Mouse (Mus musculus) right cerebral cortex, postnatal 25 days (tissue): Measurements from ENCODE around the gene Gpr155.

Source experiments
- DNase-seq: peaks from one replicate; pipeline ENCODE4 v3.0.0; 2022

The Gpr155 gene

GRCm38 (mm10) chr2:73385641-73386355, 574 bp downstream of the Gpr155 start:
- peak; percentile 10 for DNase-seq

GRCm38 (mm10) chr2:73385172-73385571, 1.2 kb downstream of the Gpr155 start:
- DNase-seq: no peak

- DNase-seq: no peak
These were observed 5.9 kb downstream of the Gpr155 start for GRCm38 (mm10) chr2:73380298-73380975.

DNA sequence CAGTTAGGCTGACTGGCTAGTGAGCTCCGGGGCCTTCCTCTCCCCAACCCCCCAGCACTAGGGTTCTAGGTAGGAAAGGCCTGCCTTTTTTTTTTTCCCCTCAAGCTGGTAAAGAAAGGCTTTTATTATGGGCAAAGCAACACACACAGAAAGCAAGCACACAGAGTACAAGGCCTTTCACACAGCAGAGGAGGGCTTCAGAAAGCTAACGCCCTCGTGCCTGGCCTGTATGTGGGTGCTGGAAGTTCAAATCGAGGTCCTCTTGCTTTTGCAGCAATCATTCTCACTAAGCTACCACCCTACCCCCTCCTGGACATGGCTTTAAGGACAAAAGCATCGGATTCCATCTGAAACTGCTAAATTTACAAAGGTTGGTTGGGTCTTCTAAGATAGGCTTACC, 6.7 kb downstream of the Gpr155 start:
- no peak for DNase-seq

DNA sequence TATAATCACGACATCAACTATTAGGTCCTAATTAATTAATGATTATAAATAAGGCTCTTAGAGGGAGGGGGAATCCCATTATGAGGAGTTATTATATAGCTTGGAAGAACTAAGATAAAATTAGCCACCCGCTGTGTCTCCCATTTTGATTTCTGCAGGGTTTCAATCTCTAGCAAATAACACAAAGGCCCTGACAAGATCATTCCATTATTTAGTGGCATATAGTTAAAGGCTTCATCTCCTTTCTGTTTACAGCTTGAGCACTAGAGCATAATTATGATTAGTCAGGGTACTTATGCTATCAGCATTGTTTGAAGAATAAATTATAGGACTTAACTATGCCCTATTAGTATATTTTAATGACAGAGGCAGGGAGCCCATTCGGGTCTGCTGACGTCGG, 8.0 kb downstream of the Gpr155 start:
- no peak for DNase-seq

- DNase-seq: no peak
These were observed 14.6 kb downstream of the Gpr155 start for GRCm38 (mm10) chr2:73371530-73372335.

DNA sequence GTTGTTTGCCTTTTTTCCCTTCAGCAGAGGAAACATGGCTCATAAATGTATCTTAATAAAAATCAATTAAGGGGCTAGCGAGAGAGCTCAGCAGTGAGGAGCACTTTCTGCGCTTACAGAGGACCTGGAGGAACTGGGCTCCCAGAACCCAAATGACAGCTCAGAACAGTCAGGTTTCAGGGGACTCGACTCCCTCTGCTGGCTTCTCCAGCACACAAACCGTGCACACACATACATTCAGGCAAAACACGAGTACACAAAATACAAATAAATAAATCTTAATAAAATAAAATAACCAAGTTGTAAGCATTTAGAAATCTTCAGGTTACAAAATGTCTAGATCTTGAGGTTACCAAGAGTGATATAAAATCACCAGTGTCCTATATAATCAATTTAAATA, 22.9 kb downstream of the Gpr155 start:
- no peak for DNase-seq

DNA sequence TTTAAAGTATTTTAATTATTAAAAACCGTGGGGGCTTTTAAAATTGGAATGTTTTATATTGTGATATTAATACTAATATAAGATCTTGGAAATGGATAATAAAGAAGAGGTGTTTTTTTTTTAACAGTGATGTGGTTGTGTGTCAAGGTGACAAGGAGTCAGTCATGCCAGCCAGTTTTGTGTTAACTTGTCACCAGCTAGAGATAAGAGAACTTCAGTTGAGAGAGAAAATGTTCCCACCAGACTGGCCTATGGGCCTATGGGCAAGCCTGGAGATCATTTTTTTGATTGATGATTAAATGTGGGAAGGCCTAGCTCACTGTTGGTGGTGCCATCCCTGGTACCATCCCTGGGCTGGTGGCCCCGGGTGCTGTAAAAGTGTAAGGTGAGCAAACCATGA, 25.8 kb downstream of the Gpr155 start:
- no peak for DNase-seq

- no peak for DNase-seq
These were observed 26.4 kb downstream of the Gpr155 start for GRCm38 (mm10) chr2:73359941-73360340.

DNA sequence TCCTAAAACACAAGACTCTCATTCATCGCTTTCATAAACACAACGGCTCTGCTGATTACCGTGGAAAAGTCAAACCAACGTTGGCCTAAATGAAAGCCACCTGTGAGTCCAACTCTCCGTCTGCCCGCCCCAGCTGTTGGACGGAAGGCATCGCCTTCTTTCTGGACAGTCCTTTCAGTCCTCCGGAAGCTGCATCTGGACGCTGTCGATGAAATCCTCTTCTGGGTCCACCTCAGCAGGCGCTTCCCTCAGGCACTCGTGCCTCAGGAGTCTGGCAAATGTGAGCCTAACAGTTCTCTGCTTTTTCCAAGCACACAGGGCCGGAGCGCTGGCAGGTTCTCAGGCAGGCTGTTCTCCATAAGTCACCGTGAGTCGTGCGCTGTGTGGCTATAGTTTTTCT, 29.4 kb downstream of the Gpr155 start:
- DNase-seq: no peak

GRCm38 (mm10) chr2:73351927-73352374, 34.4 kb downstream of the Gpr155 start:
- no peak for DNase-seq

GRCm38 (mm10) chr2:73351496-73351895, 34.9 kb downstream of the Gpr155 start:
- DNase-seq: no peak

GRCm38 (mm10) chr2:73348221-73348620, 38.2 kb downstream of the Gpr155 start:
- no peak for DNase-seq

DNA sequence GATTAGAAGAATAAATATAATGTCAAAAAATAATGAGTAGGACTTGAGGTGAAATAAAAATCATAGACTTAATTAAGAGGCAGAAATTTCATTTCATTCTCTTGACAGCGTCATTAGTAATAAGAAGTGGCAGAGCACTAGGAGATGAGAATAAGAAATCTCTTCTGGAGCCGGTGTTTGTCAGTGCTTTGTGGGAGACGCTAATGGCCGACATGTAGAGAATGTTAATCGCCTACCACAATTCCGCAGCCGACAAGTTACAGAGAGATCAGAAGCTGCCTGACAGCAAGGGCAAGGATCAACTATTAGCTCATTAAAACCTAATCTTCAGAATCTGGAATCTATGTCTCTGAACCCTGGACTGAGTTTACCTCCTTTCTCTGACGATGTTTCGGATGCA, 38.6 kb downstream of the Gpr155 start:
- DNase-seq: no peak

DNA sequence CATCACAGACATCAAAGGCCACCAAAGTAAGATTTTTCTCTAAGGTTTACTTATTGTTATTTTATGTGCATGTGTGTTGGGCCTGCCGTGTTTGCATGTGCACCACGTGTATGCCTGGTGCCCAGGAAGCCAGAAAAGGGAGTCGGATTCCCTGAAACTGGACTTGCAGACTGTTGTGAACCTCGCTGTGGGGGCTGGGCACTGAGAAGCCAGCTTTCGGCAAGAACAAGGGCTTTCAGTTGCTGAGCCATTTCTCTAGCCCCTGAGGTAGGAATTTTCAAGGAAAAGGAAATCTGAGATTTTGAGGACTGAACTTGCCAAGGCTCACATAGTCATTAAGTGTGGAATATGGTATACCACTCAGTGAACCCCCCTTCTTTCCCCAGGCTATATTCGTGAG, 39.2 kb downstream of the Gpr155 start:
- no peak for DNase-seq

GRCm38 (mm10) chr2:73346345-73347086, 39.9 kb downstream of the Gpr155 start:
- DNase-seq: peak; percentile 64

DNA sequence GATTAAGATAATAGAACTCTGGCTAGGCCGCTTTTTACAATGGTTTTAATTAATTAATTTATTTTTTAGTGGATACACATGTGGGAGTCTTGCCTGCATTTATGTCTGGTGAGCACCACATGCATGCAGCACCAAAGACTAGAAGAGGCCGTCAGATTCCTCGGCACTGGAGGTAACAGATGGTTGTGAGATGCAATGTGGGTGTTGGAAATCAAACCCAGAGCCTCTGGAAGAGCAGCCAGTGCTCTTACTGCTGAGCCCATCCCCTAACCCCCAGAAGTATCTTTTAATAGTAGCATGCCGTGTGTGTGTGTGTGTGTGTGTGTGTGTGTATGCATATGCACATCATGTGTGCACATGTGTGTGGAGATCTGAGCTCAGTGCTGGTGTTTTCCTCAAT, 41.2 kb downstream of the Gpr155 start:
- DNase-seq: no peak

DNA sequence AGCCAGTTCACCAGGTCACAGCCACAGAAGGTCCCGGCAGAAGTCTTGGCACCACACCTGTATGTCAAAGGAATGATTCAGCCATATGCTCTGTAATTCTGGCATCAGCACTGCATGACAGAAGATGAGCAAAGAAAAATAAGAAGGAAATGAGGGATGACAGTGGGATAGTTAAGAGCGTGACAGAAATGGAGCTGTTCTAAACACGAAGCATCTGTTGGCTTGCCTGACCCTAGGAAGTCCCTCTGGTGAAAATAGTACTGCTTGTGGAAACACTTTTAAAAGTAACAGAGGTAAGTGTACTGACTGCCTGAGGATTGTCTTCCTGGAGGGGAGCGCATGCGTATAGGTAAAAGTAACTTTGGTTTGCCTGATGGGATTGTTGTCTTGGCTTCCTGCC, 42.7 kb downstream of the Gpr155 start:
- no peak for DNase-seq

GRCm38 (mm10) chr2:73338415-73338814, 48.0 kb downstream of the Gpr155 start:
- no peak for DNase-seq

DNA sequence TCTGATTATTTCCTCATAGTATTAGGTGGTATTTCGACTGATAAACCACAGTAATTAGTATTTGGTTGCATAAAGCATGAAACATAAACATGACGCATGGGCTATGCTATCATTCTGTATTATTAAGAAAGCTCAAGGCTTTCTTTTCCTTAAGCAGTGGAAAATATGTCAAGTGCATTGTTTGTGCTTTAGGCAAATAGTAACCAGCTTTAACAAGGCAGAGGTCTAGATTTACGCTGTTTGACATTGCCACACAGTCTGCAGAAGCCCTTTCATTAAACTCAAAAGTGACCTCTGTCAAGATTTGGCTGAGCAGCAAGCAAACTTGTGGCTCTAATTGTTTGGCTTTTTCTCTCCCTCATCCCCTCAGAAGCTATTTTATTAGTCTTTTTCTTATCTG, 50.4 kb downstream of the Gpr155 start:
- no peak for DNase-seq

- no peak for DNase-seq
These were observed 60.5 kb downstream of the Gpr155 start for GRCm38 (mm10) chr2:73325871-73326270.

DNA sequence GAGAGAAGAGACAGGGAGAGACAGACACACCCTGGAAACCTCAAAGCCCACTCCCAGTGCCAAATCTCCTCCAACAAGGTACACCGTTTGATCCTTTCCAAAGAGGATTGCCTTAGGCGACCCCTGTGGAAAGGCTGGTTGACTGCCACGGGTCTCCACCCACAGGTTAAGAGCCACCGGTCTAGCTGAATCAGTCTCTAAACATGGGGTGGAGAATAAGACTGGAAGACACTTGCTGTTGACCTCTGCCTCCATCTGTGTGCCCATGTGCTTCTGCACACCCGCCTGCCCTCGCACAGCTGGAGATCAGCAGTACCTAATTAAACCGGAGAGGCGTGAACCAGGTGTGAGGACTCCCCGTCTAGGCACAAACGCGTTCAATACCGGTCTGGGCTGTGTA, 63.4 kb downstream of the Gpr155 start:
- DNase-seq: no peak

- DNase-seq: no peak
These were observed 67.2 kb downstream of the Gpr155 start for GRCm38 (mm10) chr2:73319218-73319617.
